Mouse (Mus musculus): ENCODE results near the gene Tbc1d22a.

Tbc1d22a gene

DNA sequence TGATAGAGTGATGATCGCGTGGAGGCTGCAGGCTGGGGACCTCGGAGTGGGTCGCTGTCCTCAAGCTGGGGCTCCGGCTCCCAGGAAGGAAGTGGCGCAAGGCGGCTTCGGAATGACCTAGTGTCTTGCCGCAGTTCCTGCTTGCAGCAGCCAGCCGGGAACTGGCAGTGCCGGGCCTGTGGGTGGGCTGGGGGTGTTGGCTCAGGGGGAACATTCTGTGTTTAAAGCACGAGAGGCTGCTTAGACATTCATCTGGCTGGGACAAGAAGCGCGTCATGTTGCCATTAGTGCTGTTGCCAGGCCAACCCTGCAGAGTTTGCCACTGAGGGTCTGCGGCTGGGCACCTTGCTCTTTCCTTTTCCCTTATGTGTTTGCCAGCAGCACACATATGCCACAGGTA lies 63.2 kb downstream of the Tbc1d22a start:
- DNase-seq (ENCODE audit: low read depth, low spot score): no peak

DNA sequence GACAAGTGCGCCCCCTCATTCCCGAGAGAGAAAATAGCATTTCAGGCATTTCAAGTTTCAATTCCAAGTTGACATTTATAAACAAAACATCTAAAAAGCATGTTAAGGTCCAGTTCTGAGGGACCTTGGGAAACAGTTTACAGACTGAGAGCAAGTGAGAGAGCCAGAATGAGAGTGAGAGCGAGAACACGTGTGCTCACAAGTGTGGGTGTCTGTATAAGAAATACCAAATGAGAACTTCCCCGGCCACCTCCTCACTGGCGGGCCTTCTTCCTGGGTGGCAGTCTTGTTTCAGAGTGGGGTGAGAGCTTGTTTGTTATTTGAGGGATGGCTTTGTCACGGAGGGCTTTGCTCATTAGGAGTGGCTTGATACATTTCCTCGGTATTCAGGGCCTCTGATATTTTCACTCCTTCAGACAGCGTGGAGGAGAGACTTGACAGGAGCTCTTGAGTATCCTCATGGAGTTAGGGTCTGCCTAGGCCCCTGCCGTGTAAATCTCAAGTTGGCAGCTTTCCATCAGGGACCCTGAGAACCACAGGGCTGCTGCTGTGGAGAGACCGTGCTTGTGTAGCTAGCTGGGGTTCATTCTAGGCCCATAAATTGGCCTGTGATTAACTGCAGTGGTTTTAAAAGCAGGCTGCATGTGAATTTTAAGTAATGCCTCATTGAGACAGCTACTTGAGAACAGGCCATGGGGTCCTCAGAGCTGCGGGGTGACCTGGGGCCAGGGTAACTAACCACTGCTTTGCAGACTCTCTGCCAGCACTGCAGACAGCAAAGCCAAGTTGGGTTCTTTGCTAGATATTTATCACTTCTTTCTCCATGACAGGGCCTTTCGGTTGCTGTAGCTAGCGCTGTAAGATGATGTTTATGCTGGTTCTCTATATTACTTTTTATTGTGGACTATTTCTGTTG lies 65.1 kb downstream of the Tbc1d22a start:
- DNase-seq (ENCODE audit: low read depth, low spot score): no peak

DNA sequence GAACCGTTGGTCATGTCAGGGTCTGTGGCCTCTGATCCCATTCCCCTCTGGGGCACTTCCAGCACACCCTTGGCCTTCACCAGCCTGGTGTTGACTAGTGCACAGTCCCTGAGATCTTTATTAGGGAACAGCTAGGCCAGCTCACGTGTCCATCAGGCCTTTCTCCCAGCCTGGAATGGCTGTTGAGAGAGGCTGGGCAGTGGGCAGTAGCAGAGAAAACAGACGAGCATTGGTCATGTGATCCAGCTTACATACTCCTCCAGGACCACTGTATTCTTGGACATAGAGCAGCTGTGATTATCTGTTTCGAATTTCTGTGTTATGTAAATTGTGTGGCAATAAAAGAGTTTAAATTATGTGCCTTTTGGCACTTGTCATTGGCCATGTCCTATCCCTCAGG lies 65.9 kb downstream of the Tbc1d22a start:
- DNase-seq (ENCODE audit: low read depth, low spot score): no peak

DNA sequence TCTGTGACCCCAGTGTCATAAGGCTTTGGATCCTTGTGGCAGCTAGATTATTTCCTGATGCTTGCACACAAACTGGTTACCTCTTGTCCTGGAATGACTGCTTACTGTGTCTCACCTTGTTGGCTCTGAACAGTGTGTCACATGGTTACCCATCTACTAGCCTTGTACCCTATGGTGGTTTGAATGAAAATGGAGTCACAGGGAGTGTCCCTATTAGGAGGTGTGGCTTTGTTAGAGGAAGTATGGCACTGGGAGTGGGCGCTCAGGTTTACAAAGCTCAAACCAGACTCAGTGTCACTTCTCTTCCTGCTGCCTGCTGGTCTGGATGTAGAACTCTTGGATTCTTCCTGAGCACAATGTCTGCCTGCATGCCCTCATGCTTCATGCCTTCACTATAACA lies 69.0 kb downstream of the Tbc1d22a start:
- DNase-seq (ENCODE audit: low read depth, low spot score): peak; percentile 55

DNA sequence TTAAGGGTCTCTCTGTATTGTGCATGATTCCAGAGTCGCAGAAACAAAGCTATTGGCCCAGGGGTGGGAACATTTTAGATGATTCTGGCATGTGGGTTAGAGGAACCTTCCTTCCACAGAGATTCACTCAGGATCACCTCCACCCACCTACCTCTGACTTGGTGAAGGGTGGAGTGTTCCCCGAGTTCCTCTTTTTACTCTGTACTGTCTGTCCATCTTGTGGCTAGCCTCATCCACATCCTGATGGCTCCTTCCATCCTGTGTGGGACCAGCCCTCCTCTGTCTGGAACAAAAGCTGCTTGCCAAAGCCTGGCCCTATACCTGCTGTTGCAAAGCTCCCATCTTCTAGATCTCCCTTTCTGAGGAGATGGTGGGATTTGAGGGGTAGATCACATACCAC lies 71.0 kb downstream of the Tbc1d22a start:
- DNase-seq (ENCODE audit: low read depth, low spot score): no peak

DNA sequence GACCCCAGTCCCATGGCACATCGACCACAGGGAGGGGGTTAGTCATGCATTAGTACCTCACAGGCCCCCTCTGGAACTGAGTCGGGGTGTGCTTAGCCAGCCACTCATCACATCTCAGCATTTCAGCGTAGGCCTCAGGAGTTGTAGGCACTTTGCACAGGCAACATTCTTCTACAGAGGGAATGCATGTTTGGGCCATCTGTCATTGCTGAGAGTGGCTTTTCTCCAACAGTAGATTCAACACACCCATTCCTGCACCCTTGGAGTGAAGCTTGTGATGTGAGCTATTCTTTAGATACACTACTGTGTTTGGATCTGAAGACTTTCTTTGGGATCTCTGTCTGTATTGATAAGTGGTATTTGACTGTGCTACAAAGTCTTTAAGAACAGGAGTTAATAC lies 75.8 kb downstream of the Tbc1d22a start:
- DNase-seq (ENCODE audit: low read depth, low spot score): no peak

DNA sequence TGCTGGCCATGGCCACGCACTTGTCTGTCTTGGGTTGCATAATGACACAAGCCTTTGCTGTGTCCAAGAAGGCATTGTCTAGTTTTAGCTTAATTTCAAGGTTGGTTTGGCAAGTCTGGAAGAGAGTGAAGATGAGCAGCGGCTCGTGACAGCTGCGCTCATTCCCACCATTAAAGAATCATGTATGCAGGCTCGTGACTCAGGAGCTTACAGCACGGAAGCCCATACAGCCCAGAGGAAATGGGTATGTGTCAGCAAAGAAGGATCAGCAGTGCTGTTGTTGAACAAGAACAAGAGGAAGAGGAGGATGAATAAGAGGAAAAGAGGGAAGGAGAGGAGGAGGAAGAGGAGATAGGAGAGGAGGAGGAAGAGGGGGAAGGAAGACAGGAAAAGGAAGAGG lies 78.0 kb downstream of the Tbc1d22a start:
- no peak for DNase-seq (ENCODE audit: low read depth, low spot score)

DNA sequence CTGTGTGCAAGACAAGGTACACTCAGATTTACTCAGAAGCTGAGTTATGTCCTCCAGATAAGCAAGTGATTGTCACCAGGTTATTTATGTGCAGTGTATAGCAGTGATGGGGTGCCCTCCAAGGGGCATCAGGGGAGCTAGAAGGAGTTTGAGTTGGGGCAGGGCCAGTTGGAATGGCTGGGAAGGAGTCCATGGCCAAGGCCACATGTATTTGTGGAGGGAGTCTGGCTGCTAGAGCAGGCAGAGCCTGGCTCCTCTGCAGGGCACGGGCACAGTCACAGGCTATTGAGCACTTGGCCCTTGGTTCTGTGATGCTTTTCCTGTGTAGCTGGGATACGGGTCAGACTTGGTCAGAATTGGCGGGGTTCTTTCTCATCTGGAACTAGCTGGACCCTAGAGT lies 80.2 kb downstream of the Tbc1d22a start:
- DNase-seq (ENCODE audit: low read depth, low spot score): no peak

DNA sequence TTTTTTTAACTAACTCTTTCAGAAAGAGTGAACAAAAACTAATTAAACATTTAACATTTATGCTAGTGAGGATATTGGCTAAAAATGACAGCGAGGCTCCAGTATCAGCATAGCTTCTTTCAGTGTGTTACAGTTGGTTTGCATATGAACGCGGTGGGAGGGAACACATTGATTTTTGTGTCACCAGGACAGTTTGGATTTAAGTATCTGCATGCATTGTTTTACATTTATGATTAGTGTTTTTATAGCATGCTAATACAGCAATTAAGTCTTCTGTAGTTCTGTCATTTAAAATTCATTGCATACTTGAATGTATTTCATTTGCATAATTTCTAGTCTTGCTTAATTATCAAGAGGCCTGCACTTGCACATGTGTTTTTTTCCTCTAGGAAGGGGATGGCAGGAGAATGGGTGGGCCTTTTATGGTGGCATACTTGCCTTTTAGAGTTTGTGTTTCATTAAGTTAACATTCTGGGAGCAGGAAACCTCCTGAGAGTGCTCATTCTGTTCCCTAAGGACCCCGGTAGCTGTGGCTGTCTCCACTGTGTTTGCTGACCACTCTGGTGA lies 81.5 kb downstream of the Tbc1d22a start:
- DNase-seq (ENCODE audit: low read depth, low spot score): no peak

DNA sequence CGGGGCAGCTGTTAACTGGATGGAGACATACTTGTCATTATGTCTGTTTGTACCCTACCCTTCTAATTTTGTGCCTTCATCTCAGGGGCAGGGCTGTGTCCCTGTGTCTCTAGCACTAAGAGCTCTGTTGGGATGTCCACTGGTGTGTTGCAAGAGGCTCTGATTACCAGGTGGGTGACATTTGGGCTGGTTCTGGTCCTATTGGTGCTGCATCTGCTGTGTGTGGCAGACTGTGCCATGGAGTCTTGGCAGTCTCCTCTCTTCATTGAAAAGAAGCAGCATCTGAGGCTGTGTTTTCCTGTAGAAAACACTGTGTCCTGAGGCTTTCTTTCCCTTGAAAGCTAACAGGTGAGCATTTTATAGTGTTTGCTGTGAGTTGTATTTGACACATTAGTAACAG lies 83.0 kb downstream of the Tbc1d22a start:
- DNase-seq (ENCODE audit: low read depth, low spot score): no peak

DNA sequence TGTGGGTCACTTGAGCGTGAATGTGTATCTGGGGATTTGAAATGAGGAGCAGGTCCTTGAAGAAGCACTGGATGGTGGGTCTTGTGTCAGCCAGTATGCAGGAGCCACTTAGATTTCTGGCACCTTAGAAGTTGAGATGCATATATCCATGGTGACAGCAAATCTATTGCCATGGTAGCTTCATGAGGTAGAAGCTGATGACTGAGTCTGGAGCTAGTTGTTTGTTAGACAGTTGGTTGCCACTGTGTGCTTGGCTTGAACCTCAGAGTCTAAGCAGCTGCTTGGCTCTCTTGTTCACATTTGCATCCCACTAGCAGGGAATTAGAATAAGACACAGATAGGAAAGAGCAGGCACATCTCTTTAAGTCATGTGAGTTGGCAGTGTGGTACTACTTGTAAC lies 89.6 kb downstream of the Tbc1d22a start:
- DNase-seq (ENCODE audit: low read depth, low spot score): no peak

DNA sequence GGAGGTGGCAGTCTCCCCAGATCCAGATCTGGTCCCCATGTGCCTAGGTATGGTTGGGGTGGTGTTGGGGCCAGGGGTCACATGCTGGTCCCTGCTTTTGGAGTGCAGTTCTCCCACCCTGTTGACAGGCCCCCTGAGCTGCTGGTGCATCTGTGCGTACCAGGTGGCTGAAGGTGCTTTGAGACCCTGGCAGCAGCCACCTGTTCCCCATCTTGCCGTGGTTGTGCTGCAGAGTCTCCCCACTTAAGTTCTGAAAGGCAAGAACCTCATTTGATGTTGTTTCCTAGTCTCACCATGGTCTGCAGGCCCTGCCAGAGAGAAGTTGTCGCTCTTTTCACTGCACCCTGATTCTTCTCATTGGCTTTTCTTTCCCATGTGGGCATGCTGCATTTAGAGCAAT lies 90.6 kb downstream of the Tbc1d22a start:
- DNase-seq (ENCODE audit: low read depth, low spot score): no peak

DNA sequence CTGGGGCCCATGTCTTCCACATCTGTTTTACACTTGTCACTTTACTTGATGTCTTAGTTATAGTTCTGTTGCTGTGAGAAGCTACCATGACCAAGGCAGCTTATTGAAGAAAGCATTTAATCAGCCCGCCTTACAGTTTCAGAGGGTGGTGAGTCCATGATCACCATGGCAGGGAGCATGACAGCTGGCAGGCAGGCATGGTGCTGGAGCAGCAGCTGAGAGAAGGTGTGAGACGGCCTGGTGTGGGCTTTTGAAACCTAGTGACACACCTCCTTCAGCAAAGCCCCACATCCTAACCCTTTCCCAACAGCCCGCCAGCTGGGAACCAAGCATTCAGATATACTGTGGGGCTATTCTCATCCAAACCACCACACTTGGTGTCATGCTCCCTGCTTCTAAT lies 91.0 kb downstream of the Tbc1d22a start:
- no peak for DNase-seq (ENCODE audit: low read depth, low spot score)

DNA sequence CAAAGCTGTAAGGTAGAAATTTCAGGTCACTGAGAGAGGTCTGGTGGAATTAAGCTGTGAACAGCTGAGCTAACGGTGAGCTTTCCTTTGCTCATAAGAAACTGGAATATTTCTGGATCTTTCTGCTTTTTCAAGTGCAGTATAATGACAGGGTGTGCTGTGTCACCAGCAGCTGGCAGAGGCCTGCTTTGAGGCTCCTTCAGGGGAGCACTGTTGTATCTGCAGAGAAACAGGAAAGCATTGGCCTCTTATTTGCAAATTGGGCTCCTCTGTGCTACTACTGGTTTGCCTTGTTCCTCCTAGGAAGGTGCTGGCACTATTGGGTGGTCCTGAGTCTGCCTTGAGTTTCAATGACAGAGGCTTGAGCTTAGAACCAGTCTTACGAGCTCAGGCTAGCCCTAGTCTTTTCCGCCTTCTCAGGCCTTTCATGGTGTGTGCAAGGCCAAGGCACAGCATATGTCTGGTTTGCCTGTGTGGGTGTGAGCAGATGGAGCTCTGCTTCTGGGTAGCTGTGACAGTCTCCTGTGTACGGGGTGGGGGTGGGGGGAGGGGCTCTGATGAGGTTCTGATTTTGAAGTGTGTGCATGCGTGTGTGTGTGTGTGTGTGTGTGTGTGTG lies 95.1 kb downstream of the Tbc1d22a start:
- no peak for DNase-seq (ENCODE audit: low read depth, low spot score)

DNA sequence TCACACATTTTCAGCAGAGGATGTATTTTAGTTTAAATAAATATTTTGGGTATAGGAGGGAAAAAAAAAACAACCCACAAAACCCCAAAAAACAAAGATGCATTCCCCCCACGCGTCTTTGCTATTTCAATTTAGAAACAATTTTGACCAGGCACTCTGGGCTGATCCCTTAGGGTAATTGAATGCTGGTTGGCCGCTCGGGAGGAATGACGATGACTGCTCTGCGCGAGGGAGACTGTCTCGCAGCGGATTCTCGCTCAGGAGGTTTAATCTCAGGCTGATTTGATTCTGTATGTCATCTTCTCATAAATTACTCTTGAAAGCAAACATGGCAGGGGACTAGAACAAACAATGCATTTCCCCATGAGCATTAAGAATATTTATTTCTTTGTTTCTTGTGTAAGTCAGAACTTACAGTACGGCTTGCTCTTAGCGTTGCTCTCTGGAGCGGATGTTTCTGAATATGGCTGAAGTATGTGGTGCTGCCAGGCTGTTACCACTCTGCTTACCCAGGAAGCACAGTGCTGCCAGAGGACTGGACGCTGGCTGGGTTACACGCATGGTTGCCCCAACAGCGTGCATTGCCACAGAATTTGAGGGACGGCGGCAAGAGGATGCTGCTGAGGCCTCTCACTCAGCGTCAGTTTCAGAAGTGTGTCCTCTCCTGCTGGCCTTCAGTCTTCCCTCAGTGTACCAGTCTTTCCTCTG lies 106.7 kb downstream of the Tbc1d22a start:
- no peak for DNase-seq (ENCODE audit: low read depth, low spot score)

DNA sequence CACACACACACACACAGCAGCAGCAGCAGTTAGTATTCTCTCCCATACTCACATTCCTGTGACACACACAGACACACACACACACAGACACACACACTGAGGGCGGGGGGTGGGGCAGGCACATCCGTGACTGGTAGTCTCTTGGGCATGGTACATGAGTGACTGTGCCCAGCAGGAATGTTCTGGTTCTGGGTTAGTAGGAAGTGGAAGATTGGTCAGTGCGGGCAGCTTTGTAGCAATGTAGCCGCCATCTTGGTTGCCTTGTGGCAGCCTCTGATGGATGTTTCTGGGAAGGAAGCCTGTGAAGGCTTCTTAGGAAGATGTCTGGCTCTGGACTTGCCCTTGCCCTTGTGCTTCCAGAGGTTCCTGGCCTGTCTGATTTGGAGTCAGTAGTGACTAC lies 112.1 kb downstream of the Tbc1d22a start:
- no peak for DNase-seq (ENCODE audit: low read depth, low spot score)

DNA sequence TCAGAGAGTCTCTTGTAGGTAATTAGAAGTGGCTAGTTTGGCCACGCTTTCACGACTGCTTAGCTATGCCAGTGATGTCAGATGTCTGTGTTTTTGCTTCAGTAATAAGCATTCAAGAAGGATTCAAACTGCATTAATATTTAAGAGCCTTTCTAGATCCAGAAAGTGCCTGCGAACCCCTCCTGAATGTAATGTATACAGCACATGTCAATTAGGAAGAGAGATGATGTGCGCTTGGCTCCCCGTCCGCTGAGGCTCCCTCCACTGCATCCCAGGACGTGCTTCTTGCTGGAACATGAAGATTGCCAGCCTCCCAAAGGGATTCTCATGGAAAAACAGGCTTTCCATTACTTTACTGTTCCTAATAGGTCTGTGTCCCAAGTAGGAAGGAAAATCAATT lies 115.7 kb downstream of the Tbc1d22a start:
- DNase-seq (ENCODE audit: low read depth, low spot score): no peak

DNA sequence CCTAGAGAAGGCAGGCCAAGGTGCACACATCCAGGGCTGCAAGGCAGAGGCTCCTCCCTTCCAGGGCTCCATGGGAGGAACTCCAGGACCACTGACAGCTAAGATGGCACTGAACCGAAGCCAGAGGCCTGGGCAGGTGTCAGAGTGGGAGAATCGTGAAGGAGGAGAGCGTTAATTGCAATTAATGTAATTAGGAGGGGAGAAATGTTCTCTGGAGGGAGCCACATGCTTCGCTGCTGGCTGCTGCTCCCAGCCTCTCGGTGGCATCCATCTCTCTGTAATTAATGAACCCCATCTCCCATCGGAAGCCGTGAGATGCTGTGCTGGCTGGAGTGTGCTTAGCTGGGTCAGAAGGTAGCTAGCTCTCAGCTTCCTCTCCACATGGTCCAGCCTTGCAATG lies 116.2 kb downstream of the Tbc1d22a start:
- no peak for DNase-seq (ENCODE audit: low read depth, low spot score)

DNA sequence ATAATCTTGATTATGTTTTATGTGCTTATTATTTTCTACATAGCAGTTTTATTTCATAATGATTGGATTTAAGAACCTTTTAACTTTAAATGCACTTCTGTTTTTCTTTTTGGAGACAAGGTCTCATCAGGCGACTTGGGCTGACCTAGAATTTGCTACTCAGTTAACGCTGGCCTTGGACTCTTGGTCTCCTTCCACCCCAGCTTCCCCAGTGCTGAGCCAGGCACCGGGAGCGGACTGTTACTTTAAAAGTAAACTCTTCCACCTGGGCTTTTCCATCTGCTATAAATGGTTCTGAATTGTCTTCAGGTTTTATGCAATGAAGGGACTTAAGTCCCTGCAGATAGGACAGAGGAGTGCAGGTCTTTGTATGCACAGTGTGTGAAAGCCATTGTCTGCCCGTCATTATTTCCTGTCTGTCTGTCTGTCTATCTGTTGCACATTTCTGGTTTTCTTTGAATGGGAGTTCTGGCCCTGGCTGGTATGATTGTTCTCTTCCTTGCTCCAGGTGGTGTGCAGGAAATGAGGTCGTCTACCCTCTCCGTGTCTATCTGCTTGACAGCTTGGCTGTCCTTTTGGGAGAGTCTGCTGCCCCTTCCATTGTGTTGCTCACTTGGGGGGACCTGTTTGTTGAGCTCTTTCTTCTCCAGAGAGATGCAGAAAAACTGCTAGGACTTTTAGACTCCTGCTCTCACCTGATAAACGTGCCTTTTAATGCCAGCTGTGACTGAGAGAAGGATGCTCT lies 117.4 kb downstream of the Tbc1d22a start:
- DNase-seq (ENCODE audit: low read depth, low spot score): no peak

DNA sequence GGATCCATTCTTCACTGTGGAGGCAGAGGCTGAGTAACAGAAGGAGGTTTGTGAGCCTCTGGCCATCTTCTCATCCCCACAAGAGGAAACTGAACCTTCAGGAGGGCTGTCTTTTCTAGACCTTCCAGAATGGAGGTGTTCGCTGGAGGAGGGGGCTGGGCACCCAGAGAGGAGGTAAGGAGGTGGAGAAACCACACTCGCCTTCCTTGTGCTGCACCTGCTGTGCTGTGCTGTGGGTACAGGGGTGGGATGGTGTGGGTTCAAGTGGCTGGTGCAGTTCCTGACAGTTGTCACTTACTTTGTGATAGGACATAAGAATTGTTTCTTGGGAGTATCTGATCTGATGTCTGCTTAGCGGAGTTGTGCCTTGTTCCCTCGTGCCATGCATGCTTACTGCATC lies 118.9 kb downstream of the Tbc1d22a start:
- no peak for DNase-seq (ENCODE audit: low read depth, low spot score)

DNA sequence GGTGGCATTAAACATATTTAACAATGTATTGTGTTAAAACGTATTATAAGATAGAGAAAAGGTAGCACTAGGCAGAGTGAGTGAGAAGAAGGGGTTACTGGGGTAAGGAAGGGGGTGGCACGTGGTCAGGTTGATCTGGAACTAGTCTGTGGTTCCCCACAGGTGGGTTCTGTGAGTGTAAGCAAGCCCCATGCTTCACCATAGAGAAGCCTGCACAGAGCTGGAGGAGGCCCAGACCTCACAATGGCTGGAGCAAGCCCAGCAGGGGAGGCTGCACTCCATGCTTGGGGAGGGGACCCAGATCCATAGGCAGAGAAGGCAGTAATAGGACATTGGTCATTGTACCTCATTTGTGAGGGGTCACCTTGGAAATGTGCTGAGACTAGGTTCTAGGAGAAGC lies 119.3 kb downstream of the Tbc1d22a start:
- DNase-seq (ENCODE audit: low read depth, low spot score): no peak

DNA sequence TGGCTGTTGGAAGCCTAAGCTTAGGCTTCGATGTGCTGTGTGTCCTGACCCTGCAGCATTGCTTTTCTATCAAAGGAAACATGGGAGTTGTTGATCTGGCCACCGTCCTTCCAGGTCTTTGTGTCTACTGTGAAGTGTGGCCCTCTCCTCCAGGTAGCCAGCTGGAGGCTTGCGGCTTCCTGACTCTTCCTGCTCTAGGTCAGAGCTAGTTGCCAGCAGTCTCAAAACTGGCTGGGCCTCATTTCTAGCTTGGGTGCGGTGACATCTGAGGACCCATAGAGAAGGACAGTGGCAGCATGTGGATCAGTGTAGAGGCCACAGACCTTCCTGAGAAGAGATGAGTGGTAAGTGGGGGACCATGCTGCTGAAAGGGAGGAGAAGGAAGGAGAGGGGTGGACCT lies 120.0 kb downstream of the Tbc1d22a start:
- no peak for DNase-seq (ENCODE audit: low read depth, low spot score)

All from ES-CJ7 (cell line).